Mouse (Mus musculus): ENCODE measurements at regions not wholly inside any gene's neighbourhood (a gene's known extent, or its start where the extent isn't known, plus 50 kb on each side); places are given as distances from the start of the nearest gene placed in this dataset.
A peak's percentile ranks its signal among the peaks of the same experiment; 100 is the strongest.

DNA sequence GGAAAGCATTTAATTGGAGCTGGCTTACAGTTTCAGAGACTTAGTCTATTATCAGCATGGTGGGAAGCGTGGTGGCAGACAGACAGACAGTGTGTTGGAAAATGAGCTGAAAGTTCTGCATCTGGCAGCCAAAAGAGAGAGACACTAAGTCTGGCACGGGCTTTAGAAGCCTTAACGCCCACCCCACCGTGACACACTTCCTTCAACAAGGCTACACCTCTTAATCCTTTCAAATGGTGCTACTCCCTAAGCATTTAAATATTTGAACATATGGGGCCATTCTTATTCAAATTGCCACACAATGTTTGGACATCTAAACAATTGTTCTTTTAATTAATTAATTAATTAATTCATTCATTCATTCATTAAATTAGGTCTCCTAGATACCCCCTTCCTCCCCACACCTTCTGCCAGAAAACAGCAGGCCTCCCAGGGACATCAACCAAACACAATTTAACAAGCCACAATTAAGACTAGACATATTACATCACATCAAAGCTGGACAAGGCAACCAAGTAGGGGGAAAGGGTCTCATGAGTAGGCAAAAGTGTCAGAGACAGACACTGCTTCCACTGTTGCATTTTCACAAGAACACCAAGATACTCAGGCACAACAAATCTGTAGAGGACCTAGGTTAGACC lies 135.4 kb upstream of the Ptbp2 start:
- no peak overlapping the region for H3K9ac ChIP-seq (replicated peaks)
- H3K27ac ChIP-seq, result no peak overlapping the region
- ATAC-seq, result no peak
- no peak overlapping the region for H3K4me3 ChIP-seq (replicated peaks)
- no peaks in the 10 kb centered on the region for H3K27me3 ChIP-seq
- no peaks in the 10 kb centered on the region for H3K36me3 ChIP-seq
- no peaks in the 10 kb centered on the region for H3K9me3 ChIP-seq
- WGBS, result 50% methylated on average over 4 of the region's 4 CpGs
- no peaks in the 10 kb centered on the region for H3K4me1 ChIP-seq (replicated peaks)
- no peak overlapping the region for H3K4me2 ChIP-seq (replicated peaks)

DNA sequence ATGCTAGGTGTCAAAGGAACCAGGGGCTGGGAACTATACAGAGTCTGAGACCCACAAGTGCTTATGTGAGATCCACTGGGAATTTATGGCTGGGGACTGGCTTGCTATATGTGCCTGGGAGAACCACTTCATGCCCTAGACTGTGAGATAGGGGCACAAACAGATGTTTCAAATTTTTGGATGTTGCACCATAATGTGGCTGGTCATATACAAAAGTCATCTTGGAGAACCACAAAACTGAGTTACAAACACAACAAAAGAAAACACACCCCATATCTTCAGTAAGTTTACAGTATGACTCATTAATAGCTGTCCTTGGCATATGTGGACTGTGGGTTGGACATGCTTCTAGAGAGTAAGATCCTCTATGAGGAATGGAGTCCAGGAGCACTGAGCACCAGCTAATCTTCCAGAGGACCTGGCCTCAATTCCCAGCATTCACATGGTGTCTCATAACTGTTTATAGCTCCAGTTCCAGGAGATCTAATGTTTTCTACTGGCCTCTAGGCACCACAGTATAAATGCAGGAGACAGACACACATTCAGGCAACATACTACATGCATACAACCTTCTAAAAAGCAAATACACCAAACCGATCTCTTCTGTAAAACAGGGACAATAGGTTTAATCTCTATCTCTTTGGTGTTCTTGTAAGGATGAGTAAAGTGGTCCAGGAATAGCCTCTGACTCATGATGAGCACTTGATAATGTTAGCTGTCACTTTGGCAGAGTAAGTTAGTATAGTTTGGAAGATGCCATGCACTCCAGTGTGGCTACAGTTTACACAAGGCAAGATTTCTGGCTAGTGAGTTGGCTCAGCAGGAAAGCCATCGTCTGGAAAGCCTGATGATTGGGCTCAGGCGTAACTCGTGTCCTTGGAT lies 132.0 kb upstream of the Ptbp2 start:
- no peaks in the 10 kb centered on the region for H3K36me3 ChIP-seq
- H3K4me3 ChIP-seq (replicated peaks), result no peak overlapping the region
- H3K27me3 ChIP-seq, result no peaks in the 10 kb centered on the region
- 91% methylated on average over 4 of the region's 4 CpGs for WGBS
- no peak overlapping the region for H3K27ac ChIP-seq
- H3K9me3 ChIP-seq, result no peaks in the 10 kb centered on the region
- no peak overlapping the region for H3K4me2 ChIP-seq (replicated peaks)
- no peak overlapping the region for H3K9ac ChIP-seq (replicated peaks)
- H3K4me1 ChIP-seq (replicated peaks), result no peaks in the 10 kb centered on the region
- ATAC-seq, result no peak

DNA sequence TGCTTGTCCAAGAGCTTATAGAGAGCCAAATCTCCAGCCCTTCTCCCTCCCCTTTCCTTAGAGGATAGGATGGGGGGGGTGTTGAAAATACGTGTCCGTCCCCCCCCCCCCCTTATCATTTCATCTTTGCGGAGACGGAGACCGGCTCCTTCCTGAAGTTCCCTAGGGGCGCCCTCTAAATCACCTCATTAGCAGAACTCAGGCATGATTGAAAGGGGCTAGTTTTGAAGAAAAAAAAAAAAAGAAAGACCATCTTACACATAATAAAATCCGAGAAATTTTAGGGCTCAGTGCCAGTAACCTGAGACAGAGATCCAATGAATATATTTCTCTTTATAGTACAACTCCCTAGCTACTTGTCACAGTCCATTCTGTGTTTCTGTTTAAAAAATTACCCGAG lies 127.3 kb upstream of the Ptbp2 start:
- no peak overlapping the region for H3K27ac ChIP-seq
- H3K36me3 ChIP-seq, result no peaks in the 10 kb centered on the region
- no peak overlapping the region for H3K4me3 ChIP-seq (replicated peaks)
- ATAC-seq, result no peak
- H3K9me3 ChIP-seq, result no peaks in the 10 kb centered on the region
- H3K9ac ChIP-seq (replicated peaks), result no peak overlapping the region
- H3K4me2 ChIP-seq (replicated peaks), result no peak overlapping the region
- H3K27me3 ChIP-seq, result no peaks in the 10 kb centered on the region
- H3K4me1 ChIP-seq (replicated peaks), result no peaks in the 10 kb centered on the region
- WGBS, result 55% methylated on average over 7 of the region's 8 CpGs

DNA sequence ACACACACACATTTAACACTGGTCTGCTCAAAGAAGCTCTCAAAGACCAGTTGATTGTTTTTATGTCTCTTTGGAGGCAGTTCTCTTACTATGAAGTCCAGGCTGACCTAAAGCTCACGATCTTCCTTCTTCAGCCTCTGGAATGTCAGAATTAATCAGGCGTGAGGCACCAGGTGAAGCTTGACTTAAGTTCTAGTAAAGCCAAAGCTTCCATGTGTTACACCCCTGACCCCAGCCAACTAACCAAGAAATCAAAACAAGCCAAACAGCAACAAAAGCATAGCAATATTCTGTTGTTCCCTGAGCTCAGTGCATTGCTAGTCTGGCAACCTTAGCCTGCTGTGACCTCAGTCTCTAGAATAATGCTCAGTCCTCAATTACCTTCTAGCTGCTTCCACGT lies 120.0 kb upstream of the Ptbp2 start:
- Histone ChIP-seq H3K27ac (no peak overlapping the region), H3K9ac (replicated peaks) (no peak overlapping the region), H3K4me2 (replicated peaks) (no peak overlapping the region), H3K4me1 (replicated peaks) (no peaks in the 10 kb centered on the region), H3K27me3 (no peaks in the 10 kb centered on the region), H3K36me3 (no peaks in the 10 kb centered on the region), H3K9me3 (no peaks in the 10 kb centered on the region), H3K4me3 (replicated peaks) (no peak overlapping the region)
- ATAC-seq, result no peak
- WGBS, result 72% methylated on average over 3 of the region's 3 CpGs

DNA sequence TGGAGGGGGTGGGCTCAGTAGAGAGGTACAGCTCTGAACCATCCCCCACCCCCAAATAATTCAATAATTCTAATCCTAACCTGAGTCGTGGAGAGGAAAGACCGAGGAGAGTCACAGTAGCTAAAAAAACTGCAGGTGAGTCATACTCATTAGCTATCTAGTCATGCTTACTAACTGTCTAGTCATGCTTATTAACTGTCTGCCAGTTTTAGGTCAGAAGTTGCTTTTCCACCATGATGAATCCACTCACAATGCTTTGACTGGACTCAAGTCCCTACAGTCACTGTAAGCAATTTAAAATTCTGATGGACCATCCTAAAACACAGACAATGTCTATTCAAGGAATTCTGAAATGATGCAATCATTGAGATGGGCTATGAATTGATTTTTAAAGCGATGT lies 110.9 kb upstream of the Ptbp2 start:
- H3K27me3 ChIP-seq, result no peaks in the 10 kb centered on the region
- H3K9me3 ChIP-seq, result no peaks in the 10 kb centered on the region
- no peak overlapping the region for H3K27ac ChIP-seq
- ATAC-seq, result no peak
- no peak overlapping the region for H3K4me2 ChIP-seq (replicated peaks)
- no peak overlapping the region for H3K4me3 ChIP-seq (replicated peaks)
- no peaks in the 10 kb centered on the region for H3K36me3 ChIP-seq
- peaks cover 34% of the 10 kb centered on the region for H3K4me1 ChIP-seq (replicated peaks)
- 75% methylated on average over 3 of the region's 3 CpGs for WGBS
- no peak overlapping the region for H3K9ac ChIP-seq (replicated peaks)

DNA sequence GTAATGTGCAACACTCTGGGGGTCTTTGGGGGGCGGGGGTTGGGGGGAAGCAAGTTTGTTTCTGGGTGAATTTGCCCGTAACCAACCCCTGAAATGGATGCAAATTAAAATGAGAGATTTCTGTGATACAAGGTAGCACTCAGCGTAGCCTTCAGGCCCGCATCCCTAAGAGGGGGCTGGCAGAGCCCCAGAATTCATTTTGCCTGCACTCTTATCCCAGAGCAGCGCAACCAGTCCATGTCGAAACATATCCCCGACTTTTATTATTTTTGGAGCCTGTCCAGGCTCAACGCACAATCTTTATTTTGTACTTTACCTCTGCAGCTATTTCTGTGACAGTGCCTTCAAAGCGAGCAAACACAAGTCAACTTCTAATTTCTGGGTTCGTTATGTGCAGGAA lies 109.8 kb upstream of the Ptbp2 start:
- ATAC-seq, result peak; percentile 46; the same call in 1 of the 2 replicates
- peaks cover 34% of the 10 kb centered on the region for H3K4me1 ChIP-seq (replicated peaks)

DNA sequence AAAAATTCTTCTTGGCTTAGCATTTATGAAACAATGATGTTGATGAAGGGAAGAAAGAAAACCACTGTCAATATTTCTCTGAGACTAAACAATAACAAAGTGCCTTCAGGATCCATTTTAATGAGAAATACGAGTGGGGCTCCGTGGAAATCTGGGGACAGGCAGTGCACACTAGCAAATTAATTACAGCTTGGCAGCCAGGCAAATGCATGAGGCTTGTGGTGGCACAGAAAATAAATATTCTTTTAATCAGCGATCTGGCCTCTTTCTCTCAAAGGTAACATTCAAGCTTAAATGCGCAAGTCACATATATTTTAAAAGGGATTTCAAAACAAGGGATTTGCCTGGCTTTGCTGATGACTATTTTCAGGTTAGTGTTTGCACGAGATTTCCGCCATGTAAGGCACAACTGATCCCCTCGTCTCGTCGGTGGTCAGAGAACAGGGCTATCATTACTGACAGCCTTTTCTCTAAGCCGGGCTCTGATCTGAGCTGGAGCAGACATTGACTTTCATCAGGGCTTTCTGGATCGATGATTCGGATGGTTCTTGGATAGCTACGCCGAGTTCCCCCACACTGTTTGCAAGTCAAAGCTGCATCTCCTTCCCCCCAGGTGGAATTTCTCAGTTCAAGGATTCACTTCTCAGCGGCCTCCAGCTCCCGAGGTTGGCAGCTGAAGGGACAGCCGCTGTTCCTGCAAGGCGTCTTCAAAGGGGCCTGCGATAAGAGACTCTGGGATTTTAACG lies 109.1 kb upstream of the Ptbp2 start:
- H3K4me1 ChIP-seq (replicated peaks), result peaks cover 34% of the 10 kb centered on the region
- H3K27ac ChIP-seq, result peak overlapping the region; percentile 86
- H3K4me2 ChIP-seq (replicated peaks), result peak overlapping the region; percentile 56
- ATAC-seq, result peak; percentile 73
- peak overlapping the region; percentile 30 for H3K4me3 ChIP-seq (replicated peaks)
- H3K9me3 ChIP-seq, result no peaks in the 10 kb centered on the region
- H3K27me3 ChIP-seq, result no peaks in the 10 kb centered on the region
- H3K9ac ChIP-seq (replicated peaks), result peak overlapping the region; percentile 23; the same call in 1 of the 2 replicates
- H3K36me3 ChIP-seq, result no peaks in the 10 kb centered on the region
- WGBS, result 7% methylated on average over 20 of the region's 20 CpGs

More for the DNA sequence above, 109.8 kb upstream of the Ptbp2 start:
- H3K9ac ChIP-seq (replicated peaks), result no peak overlapping the region
- H3K27me3 ChIP-seq, result no peaks in the 10 kb centered on the region
- no peaks in the 10 kb centered on the region for H3K9me3 ChIP-seq
- H3K4me3 ChIP-seq (replicated peaks), result peak overlapping the region; percentile 30
- 49% methylated on average over 10 of the region's 10 CpGs for WGBS
- H3K4me2 ChIP-seq (replicated peaks), result peak overlapping the region; percentile 56
- H3K27ac ChIP-seq, result peak overlapping the region; percentile 86
- no peaks in the 10 kb centered on the region for H3K36me3 ChIP-seq

DNA sequence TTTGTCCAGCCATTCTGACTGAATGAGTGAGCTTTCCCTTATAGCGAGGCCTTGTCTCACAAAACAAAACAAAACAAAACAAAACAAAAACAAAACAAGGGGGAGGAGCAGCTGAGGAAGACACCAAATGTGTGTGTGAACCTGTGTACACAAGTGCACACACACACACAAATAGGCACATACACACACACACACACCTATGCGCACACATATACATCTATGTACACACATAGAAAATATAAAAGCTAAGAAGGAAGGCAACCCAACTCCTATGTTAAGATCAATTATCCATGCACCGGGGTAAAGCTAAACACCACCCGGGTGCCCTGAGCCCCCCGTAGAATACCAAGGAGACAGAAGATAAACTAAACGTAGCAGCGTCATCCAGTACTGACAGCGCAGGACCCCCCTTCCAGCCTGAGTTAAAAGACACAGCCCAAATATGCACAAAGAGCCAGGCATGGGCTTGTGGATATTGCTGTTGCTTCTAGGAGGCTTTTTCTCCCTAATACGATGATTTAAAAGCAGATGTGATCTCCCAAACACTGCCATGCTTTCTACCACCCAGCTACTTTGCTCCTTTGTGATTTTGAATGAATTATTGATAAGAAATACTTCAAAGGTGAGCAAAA lies 108.4 kb upstream of the Ptbp2 start:
- no peak overlapping the region for H3K4me3 ChIP-seq (replicated peaks)
- no peaks in the 10 kb centered on the region for H3K36me3 ChIP-seq
- WGBS, result 45% methylated on average over 9 of the region's 9 CpGs
- ATAC-seq, result peak; percentile 58
- peak overlapping the region; percentile 56; the same call in 1 of the 2 replicates for H3K4me2 ChIP-seq (replicated peaks)
- H3K27ac ChIP-seq, result peak overlapping the region; percentile 86
- H3K27me3 ChIP-seq, result no peaks in the 10 kb centered on the region
- no peaks in the 10 kb centered on the region for H3K9me3 ChIP-seq
- H3K4me1 ChIP-seq (replicated peaks), result peaks cover 34% of the 10 kb centered on the region
- no peak overlapping the region for H3K9ac ChIP-seq (replicated peaks)

DNA sequence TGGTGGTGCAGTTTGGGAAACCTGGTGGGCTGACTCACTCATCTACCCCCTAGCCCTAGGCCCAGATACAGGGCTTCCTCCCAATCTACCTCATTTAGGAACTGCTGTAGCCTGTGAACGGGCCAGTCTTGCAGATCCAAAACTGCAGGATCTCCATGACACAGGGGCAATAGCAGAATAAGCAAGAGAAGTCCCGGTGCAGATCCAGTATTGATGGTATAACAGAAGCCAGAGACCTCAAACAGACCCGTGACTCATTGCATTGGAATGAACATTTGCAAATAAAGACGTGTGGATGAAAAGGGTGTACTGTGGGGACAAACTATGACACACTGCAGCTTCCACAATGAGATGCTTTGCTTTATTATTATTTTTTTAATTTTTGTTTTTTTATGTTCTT lies 106.6 kb upstream of the Ptbp2 start:
- Histone ChIP-seq H3K4me2 (replicated peaks) (no peak overlapping the region), H3K9me3 (peaks cover 4% of the 10 kb centered on the region; the same call in 1 of the 2 replicates), H3K36me3 (no peaks in the 10 kb centered on the region), H3K4me1 (replicated peaks) (peaks cover 32% of the 10 kb centered on the region), H3K27me3 (no peaks in the 10 kb centered on the region), H3K9ac (replicated peaks) (no peak overlapping the region), H3K4me3 (replicated peaks) (no peak overlapping the region), H3K27ac (no peak overlapping the region)
- no peak for ATAC-seq
- 67% methylated on average over 4 of the region's 4 CpGs for WGBS

DNA sequence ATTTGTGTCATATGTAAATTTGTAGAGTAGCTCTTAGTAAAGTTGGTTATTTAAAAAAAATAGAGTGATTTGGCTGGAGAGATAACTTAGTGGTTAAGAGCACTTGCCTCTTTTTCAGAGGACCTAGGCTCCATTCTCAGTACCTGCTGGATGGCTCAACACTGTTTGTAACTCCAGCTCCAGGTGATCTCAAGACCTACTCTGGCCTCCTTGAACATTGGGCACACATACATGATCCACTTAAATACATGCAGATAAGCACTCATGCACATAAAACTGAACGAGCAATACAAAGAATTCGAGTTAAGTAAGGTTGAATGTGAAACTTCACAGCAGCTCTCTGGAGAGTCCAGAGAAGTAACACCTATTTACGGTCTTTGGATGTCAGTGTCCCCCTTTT lies 104.2 kb upstream of the Ptbp2 start:
- WGBS, result 89% methylated on average over 3 of the region's 3 CpGs
- Histone ChIP-seq H3K9ac (replicated peaks) (no peak overlapping the region), H3K4me1 (replicated peaks) (peaks cover 12% of the 10 kb centered on the region), H3K4me2 (replicated peaks) (no peak overlapping the region), H3K27ac (no peak overlapping the region), H3K27me3 (no peaks in the 10 kb centered on the region), H3K36me3 (no peaks in the 10 kb centered on the region), H3K9me3 (peaks cover 4% of the 10 kb centered on the region; the same call in 1 of the 2 replicates), H3K4me3 (replicated peaks) (no peak overlapping the region)
- ATAC-seq, result no peak

DNA sequence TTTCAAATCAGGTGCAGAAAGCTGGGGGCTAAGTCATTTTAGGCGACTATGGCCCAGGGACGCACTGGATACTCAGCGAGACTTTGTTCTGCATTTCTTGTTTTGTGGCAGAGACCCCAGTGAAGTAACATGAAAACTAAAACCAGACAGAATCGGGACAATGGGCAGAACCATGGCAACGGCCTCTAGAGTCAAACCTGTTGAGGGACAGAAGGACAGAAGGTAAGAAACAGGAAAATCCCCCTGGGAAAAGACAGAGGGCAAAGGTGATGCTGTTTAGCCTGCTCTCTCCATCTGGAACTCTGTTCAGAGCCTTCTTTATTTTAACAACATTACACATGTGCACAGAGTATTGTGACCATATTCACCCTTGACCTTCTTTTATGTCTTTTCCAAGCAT lies 92.1 kb upstream of the Ptbp2 start:
- Histone ChIP-seq H3K9ac (replicated peaks) (no peak overlapping the region), H3K4me1 (replicated peaks) (no peaks in the 10 kb centered on the region), H3K27me3 (no peaks in the 10 kb centered on the region), H3K4me3 (replicated peaks) (no peak overlapping the region), H3K36me3 (no peaks in the 10 kb centered on the region), H3K27ac (no peak overlapping the region), H3K4me2 (replicated peaks) (no peak overlapping the region), H3K9me3 (no peaks in the 10 kb centered on the region)
- WGBS, result 34% methylated on average over 5 of the region's 5 CpGs
- no peak for ATAC-seq

DNA sequence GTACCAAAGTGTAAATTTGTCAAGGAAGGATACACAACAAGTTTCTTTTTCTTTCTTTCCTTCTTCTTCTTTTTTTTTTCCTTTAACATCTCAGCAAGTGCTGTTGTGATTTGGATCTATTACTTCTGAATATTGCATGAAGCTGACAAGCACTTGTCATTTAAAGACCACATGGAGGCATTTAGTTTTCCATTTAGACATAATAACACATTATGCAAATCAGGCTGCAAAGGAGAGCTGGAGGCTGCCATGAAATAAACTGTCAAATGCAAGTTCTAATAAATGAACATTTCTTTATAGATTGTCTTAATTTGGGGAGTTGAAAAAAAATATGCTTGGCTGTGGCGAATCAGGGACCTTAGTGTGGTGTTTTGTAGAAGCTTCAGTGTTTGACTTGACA lies 90.8 kb upstream of the Ptbp2 start:
- Histone ChIP-seq H3K27me3 (no peaks in the 10 kb centered on the region), H3K4me3 (replicated peaks) (no peak overlapping the region), H3K9me3 (no peaks in the 10 kb centered on the region), H3K4me2 (replicated peaks) (no peak overlapping the region), H3K4me1 (replicated peaks) (no peaks in the 10 kb centered on the region), H3K27ac (no peak overlapping the region), H3K36me3 (no peaks in the 10 kb centered on the region), H3K9ac (replicated peaks) (no peak overlapping the region)
- ATAC-seq, result no peak
- 85% methylated on average over 1 of the region's 1 CpGs for WGBS

Data from midbrain, embryonic 13.5 days (tissue).